Mouse (Mus musculus): ENCODE data around the gene Ripor3.

Ripor3 gene

DNA sequence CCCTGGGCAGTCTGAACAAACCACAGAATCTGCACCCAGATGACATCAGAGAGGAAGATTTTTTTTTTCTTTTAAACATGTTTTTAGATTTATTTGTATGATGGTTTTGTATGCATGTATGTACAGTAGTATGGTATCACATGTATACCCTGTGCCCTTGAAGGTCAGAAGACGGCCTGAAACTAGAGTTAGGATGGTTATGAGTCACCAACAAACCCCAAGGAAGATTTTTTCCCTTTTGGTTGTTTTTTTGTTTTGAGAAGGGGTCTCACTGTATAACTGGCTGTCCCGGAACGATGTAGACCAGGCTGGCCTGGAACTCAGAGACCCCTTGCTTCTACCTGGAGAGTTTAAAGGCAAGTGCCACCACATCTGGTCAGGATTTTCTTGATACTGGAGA lies 79.4 kb downstream of the Ripor3 start:
- no peak for DNase-seq

Data from embryo, embryonic 11 days (tissue).